Mouse (Mus musculus) cerebellum, adult 2 months (tissue): ENCODE data around the gene Rbm42.

ENCODE experiments used
- CTCF ChIP-seq: fragments of 200-500 bp; IDR thresholded peaks from 2 replicates; pipeline ENCODE4 v1.5.1; 2011; ENCODE audit warnings: low read depth, mild to moderate bottlenecking, control low read depth, low read length, moderate library complexity, borderline replicate concordance; ENCODE audit not compliant: insufficient read depth
- POLR2A ChIP-seq: fragments of 200-500 bp; IDR thresholded peaks from 2 replicates; pipeline ENCODE4 v1.6.1; 2011; ENCODE audit warnings: low read length, control low read depth, borderline replicate concordance; ENCODE audit not compliant: insufficient read depth

GRCm38 (mm10) chr7:30665321-30665720, 15.2 kb upstream of the Rbm42 start:
- TF ChIP-seq POLR2A (no peak), CTCF (no peak)
